Mouse (Mus musculus): ENCODE results near the gene Efhb. TPM values are rescaled to one million over a fixed set of nuclear protein-coding genes. Genes with fewer than 3 reads are reported as not detected.

Gene Efhb
- under 1 TPM; 0.41 to 0.78 TPM for total RNA-seq (2021)
- long read RNA-seq, experiment 1 = 0 reads
- long read RNA-seq, experiment 2 = 0 reads

- peak; percentile 49 to 68 for DNase-seq (ENCODE audit: low spot score in 2 of 2)
Observed at GRCm38 (mm10) chr17:53462603-53463495, at the start of gene Efhb. Efhb (minus strand) TSS chr17:53463321.

GRCm38 (mm10) chr17:53512311-53512951 lies 49.3 kb upstream of the Efhb start:
- peak; percentile 6 to 74 for DNase-seq (ENCODE audit: low spot score in 2 of 2)

GRCm38 (mm10) chr17:53502966-53503365 lies 39.8 kb upstream of the Efhb start:
- DNase-seq (ENCODE audit: low spot score in 2 of 2) = no peak

GRCm38 (mm10) chr17:53489007-53489378 lies 25.9 kb upstream of the Efhb start:
- DNase-seq (ENCODE audit: low spot score in 2 of 2) = no peak

GRCm38 (mm10) chr17:53488291-53489006 lies 25.3 kb upstream of the Efhb start:
- no peak for DNase-seq (ENCODE audit: low spot score in 2 of 2)

GRCm38 (mm10) chr17:53480433-53480832 lies 17.3 kb upstream of the Efhb start:
- DNase-seq (ENCODE audit: low spot score in 2 of 2) = no peak

- DNase-seq (ENCODE audit: low spot score in 2 of 2) = peak; percentile 43 to 68
Observed at GRCm38 (mm10) chr17:53479604-53480041, 16.5 kb upstream of the Efhb start.

- DNase-seq (ENCODE audit: low spot score in 2 of 2) = peak; percentile 99
Observed at GRCm38 (mm10) chr17:53478858-53479603, 15.9 kb upstream of the Efhb start, which contains the start of gene Rab5a. Rab5a (plus strand) TSS chr17:53479234.

- DNase-seq (ENCODE audit: low spot score in 2 of 2) = no peak
Observed at GRCm38 (mm10) chr17:53478066-53478857, 15.1 kb upstream of the Efhb start.

GRCm38 (mm10) chr17:53468697-53469096 lies 5.6 kb upstream of the Efhb start:
- no peak for DNase-seq (ENCODE audit: low spot score in 2 of 2)

GRCm38 (mm10) chr17:53465569-53465968 lies 2.4 kb upstream of the Efhb start:
- DNase-seq (ENCODE audit: low spot score in 2 of 2) = no peak

GRCm38 (mm10) chr17:53463496-53463840 lies 347 bp upstream of the Efhb start:
- no peak for DNase-seq (ENCODE audit: low spot score in 2 of 2)

GRCm38 (mm10) chr17:53456742-53457141 lies 6.4 kb downstream of the Efhb start:
- DNase-seq (ENCODE audit: low spot score in 2 of 2) = no peak

- DNase-seq (ENCODE audit: low spot score in 2 of 2) = no peak
Observed at GRCm38 (mm10) chr17:53456152-53456551, 7.0 kb downstream of the Efhb start.

GRCm38 (mm10) chr17:53402689-53403306 lies 60.3 kb downstream of the Efhb start:
- peak; percentile 35 to 41 for DNase-seq (ENCODE audit: low spot score in 2 of 2)

- DNase-seq (ENCODE audit: low spot score in 2 of 2) = no peak
Observed at GRCm38 (mm10) chr17:53393201-53393600, 69.9 kb downstream of the Efhb start.

- peak; percentile 7 to 44 for DNase-seq (ENCODE audit: low spot score in 2 of 2)
Observed at GRCm38 (mm10) chr17:53389507-53389906, 73.6 kb downstream of the Efhb start.

GRCm38 (mm10) chr17:53387581-53388473 lies 75.3 kb downstream of the Efhb start:
- peak in 1 of 2 experiments; percentile 34 for DNase-seq (ENCODE audit: low spot score in 2 of 2)

GRCm38 (mm10) chr17:53386863-53387262 lies 76.3 kb downstream of the Efhb start:
- no peak for DNase-seq (ENCODE audit: low spot score in 2 of 2)

All from layer of hippocampus, postnatal 14 days (tissue).